ENCODE assay signal across 9 mouse cellular contexts in genomic region chr3:108257831-108258500, GRCm38 (mm10). TPM values are rescaled to one million over a fixed set of nuclear protein-coding genes. Genes with fewer than 3 reads are reported as not detected.
DNase-seq lines count a peak whose midpoint lies in the region; ATAC-seq and TF ChIP-seq lines count a peak whose summit lies in the region.
"Had no signal": no experiment of that assay in that cellular context is flagged by ENCODE, and none has a peak within 500 bp of the region (broad histone marks: within the 10 kb centered on the region; RNA-seq: fewer than 3 reads in every experiment).

No protein-coding gene starts in this region.

- WGBS in heart, embryonic 12.5 days, result 64% methylated on average over 3 of the region's 3 CpGs
- WGBS in forebrain, embryonic 16.5 days, result 83% methylated on average over 3 of the region's 3 CpGs
- WGBS in macrophage (ENCODE audit: missing documents), result 15% methylated on average over 3 of the region's 3 CpGs

- peaks cover 59% of the 10 kb centered on the region for H3K79me2 ChIP-seq in macrophage (ENCODE audit: inconsistent target)

- H3K4me3 ChIP-seq in heart, embryonic 12.5 days, result peak overlapping the region; percentile 90
- H3K4me3 ChIP-seq in E14TG2a.4 (replicated peaks; ENCODE audit: low read length) (peak overlapping the region; percentile 96), macrophage (ENCODE audit: inconsistent target) (peak overlapping the region; percentile 94)
- H3K4me3 ChIP-seq in forebrain, embryonic 16.5 days (replicated peaks; ENCODE audit: low read length), result peak overlapping the region; percentile 88

- H3K36me3 ChIP-seq in heart, embryonic 12.5 days, result peaks cover 10% of the 10 kb centered on the region
- H3K36me3 ChIP-seq in E14TG2a.4 (ENCODE audit: insufficient read depth, low read length) (peaks cover 23% of the 10 kb centered on the region), macrophage (ENCODE audit: inconsistent target) (peaks cover 16% of the 10 kb centered on the region; the same call in 1 of the 2 replicates)
- peaks cover 4% of the 10 kb centered on the region for H3K36me3 ChIP-seq in forebrain, embryonic 16.5 days (ENCODE audit: control insufficient read depth, insufficient read depth)

- H3K27ac ChIP-seq in heart, embryonic 12.5 days (ENCODE audit: poor library complexity, severe bottlenecking), result no peak overlapping the region
- no peak overlapping the region for H3K27ac ChIP-seq in forebrain, embryonic 16.5 days (ENCODE audit: low read length)
- peak overlapping the region; percentile 61 for H3K27ac ChIP-seq in macrophage

- intact Hi-C loops in heart, postnatal 10 days (cut with DNase I), result loop anchor here (2.0 to 5.0 kb wide), 2 partner anchors 47 to 91 kb away; partner anchors contain the start of gene Atxn7l2

- ATAC-seq in heart, embryonic 12.5 days (ENCODE audit: insufficient number of reproducible peaks, low FRiP score), result no peak
- ATAC-seq in forebrain, embryonic 16.5 days, result no peak

- peaks cover 15% of the 10 kb centered on the region for H3K4me1 ChIP-seq in heart, embryonic 12.5 days (replicated peaks)
- H3K4me1 ChIP-seq in E14TG2a.4 (replicated peaks; ENCODE audit: low read depth, low read length), result peaks cover 29% of the 10 kb centered on the region
- peaks cover 18% of the 10 kb centered on the region for H3K4me1 ChIP-seq in forebrain, embryonic 16.5 days (replicated peaks; ENCODE audit: control insufficient read depth, insufficient read depth, low read length)

- peak overlapping the region; percentile 79 for H3K4me2 ChIP-seq in heart, embryonic 12.5 days
- peak overlapping the region; percentile 63 for H3K4me2 ChIP-seq in forebrain, embryonic 16.5 days (ENCODE audit: low read length)

- H3K27me3 ChIP-seq in heart, embryonic 12.5 days (replicated peaks), result no peaks in the 10 kb centered on the region
- no peaks in the 10 kb centered on the region for H3K27me3 ChIP-seq in E14TG2a.4 (ENCODE audit: insufficient read depth, low read length)
- H3K27me3 ChIP-seq in forebrain, embryonic 16.5 days (replicated peaks; ENCODE audit: control insufficient read depth, insufficient read depth, low read length), result no peaks in the 10 kb centered on the region

- peak overlapping the region; percentile 92 for H3K9ac ChIP-seq in heart, embryonic 12.5 days
- peak overlapping the region; percentile 84 for H3K9ac ChIP-seq in forebrain, embryonic 16.5 days (replicated peaks; ENCODE audit: low read depth, low read length)

- no peaks in the 10 kb centered on the region for H3K9me3 ChIP-seq in heart, embryonic 12.5 days (replicated peaks)
- no peaks in the 10 kb centered on the region for H3K9me3 ChIP-seq in E14TG2a.4 (ENCODE audit: low read length)
- H3K9me3 ChIP-seq in forebrain, embryonic 16.5 days (ENCODE audit: control insufficient read depth, low read length), result no peaks in the 10 kb centered on the region

- no peak for DNase-seq in heart, postnatal 10 days
- DNase-seq in ovary, postnatal 10 days (ENCODE audit: low spot score), result no peak
- DNase-seq in urinary bladder, postnatal 10 days (ENCODE audit: low spot score), result no peak
- DNase-seq in kidney, adult 9 months, result no peak

- no peak for TF ChIP-seq CTCF in E14TG2a.4 (conservative IDR thresholded peaks at IDR 0.05; ENCODE audit: low read length)

RNA-seq across cellular contexts. Expression of gene Psma5, which starts 1.2 kb away (rescaled TPM):
- 193 and 194 TPM in 2 replicates for polyA plus RNA-seq in heart, embryonic 12.5 days (2016; fragmentation: Nextera tagmentation; extraction: Ambion mirVana)
- 10 to 100 TPM; 78.2 to 80.3 TPM for total RNA-seq in heart, postnatal 10 days (2021)
- polyA plus RNA-seq in forebrain, embryonic 16.5 days (2015; fragmentation: Nextera tagmentation; extraction: Ambion mirVana), result 265 and 266 TPM in 2 replicates
- total RNA-seq in macrophage (2018; cell fraction: chromatin; rRNA removed), result 10 to 100 TPM in 21 of 26 experiments, 1 to 10 TPM in 5; 3.3 to 39.8 (median 21.6) TPM
- total RNA-seq in macrophage (2018; cell fraction: cytosol; rRNA removed), result 100 to 1,000 TPM in 13 of 26 experiments, 10 to 100 TPM in 13; 67.4 to 197 (median 110) TPM
- 10 to 100 TPM; 13.8 to 96.6 (median 42.6) TPM for total RNA-seq in macrophage (2018; cell fraction: nucleus; rRNA removed)
- polyA plus RNA-seq in macrophage (2018), result 106 to 127 TPM (median 113 TPM) in 3 replicates

RNA-seq across cellular contexts. Expression of gene Sort1, which starts 25.9 kb away (rescaled TPM):
- polyA plus RNA-seq in heart, embryonic 12.5 days (2016; fragmentation: Nextera tagmentation; extraction: Ambion mirVana), result 31.9 and 32.4 TPM in 2 replicates
- 10 to 100 TPM; 24.3 to 26.9 TPM for total RNA-seq in heart, postnatal 10 days (2021)
- 19.5 and 22.6 TPM in 2 replicates for polyA plus RNA-seq in forebrain, embryonic 16.5 days (2015; fragmentation: Nextera tagmentation; extraction: Ambion mirVana)
- total RNA-seq in macrophage (2018; cell fraction: chromatin; rRNA removed), result 10 to 100 TPM in 9 of 26 experiments, 1 to 10 TPM in 13, under 1 TPM in 4; 0.55 to 26.7 (median 4.7) TPM
- 10 to 100 TPM in 13 of 26 experiments, 1 to 10 TPM in 13; 2.4 to 62.4 (median 17.2) TPM for total RNA-seq in macrophage (2018; cell fraction: cytosol; rRNA removed)
- 10 to 100 TPM in 13 of 26 experiments, 1 to 10 TPM in 13; 2.8 to 56.2 (median 9.7) TPM for total RNA-seq in macrophage (2018; cell fraction: nucleus; rRNA removed)
- 26.1 to 55.7 TPM (median 27.5 TPM) in 3 replicates for polyA plus RNA-seq in macrophage (2018)

RNA-seq across cellular contexts. Expression of gene Sypl2, which starts 31.5 kb away (rescaled TPM):
- 3.2 and 3.3 TPM in 2 replicates for polyA plus RNA-seq in heart, embryonic 12.5 days (2016; fragmentation: Nextera tagmentation; extraction: Ambion mirVana)
- total RNA-seq in heart, postnatal 10 days (2021), result under 1 TPM; 0.64 to 0.65 TPM
- 1.7 and 2.3 TPM in 2 replicates for polyA plus RNA-seq in forebrain, embryonic 16.5 days (2015; fragmentation: Nextera tagmentation; extraction: Ambion mirVana)
- total RNA-seq in macrophage (2018; cell fraction: chromatin; rRNA removed), result under 1 TPM in 3 of 26 experiments, not detected in 23; 0.13 to 0.24 (median 0.18) TPM
- under 1 TPM in 4 of 26 experiments, not detected in 22; under 0.01 to 0.10 (median 0.05) TPM for total RNA-seq in macrophage (2018; cell fraction: cytosol; rRNA removed)
- under 1 TPM in 2 of 26 experiments, not detected in 24; 0.14 to 0.16 TPM for total RNA-seq in macrophage (2018; cell fraction: nucleus; rRNA removed)
- 0.04 TPM in 1 of 3 replicates, not detected in the others for polyA plus RNA-seq in macrophage (2018)
- total RNA-seq: hematopoietic stem cell, adult 5-6 weeks had no signal

RNA-seq across cellular contexts. Expression of gene Atxn7l2, which starts 47.2 kb away (rescaled TPM):
- polyA plus RNA-seq in heart, embryonic 12.5 days (2016; fragmentation: Nextera tagmentation; extraction: Ambion mirVana), result 8.9 and 9.1 TPM in 2 replicates
- total RNA-seq in heart, postnatal 10 days (2021), result 1 to 10 TPM; 4.5 TPM
- 30.7 and 33.8 TPM in 2 replicates for polyA plus RNA-seq in forebrain, embryonic 16.5 days (2015; fragmentation: Nextera tagmentation; extraction: Ambion mirVana)
- 10 to 100 TPM in 10 of 26 experiments, 1 to 10 TPM in 16; 2.7 to 19.4 (median 9.2) TPM for total RNA-seq in macrophage (2018; cell fraction: chromatin; rRNA removed)
- 1 to 10 TPM in 24 of 26 experiments, under 1 TPM in 2; 0.86 to 3.7 (median 2.4) TPM for total RNA-seq in macrophage (2018; cell fraction: cytosol; rRNA removed)
- total RNA-seq in macrophage (2018; cell fraction: nucleus; rRNA removed), result 10 to 100 TPM in 2 of 26 experiments, 1 to 10 TPM in 24; 2.5 to 11.4 (median 6.3) TPM
- polyA plus RNA-seq in macrophage (2018), result 1.9 to 3.0 TPM (median 2.4 TPM) in 3 replicates

RNA-seq across cellular contexts. Expression of gene Cyb561d1, which starts 57.0 kb away (rescaled TPM):
- 3.4 and 3.7 TPM in 2 replicates for polyA plus RNA-seq in heart, embryonic 12.5 days (2016; fragmentation: Nextera tagmentation; extraction: Ambion mirVana)
- 1 to 10 TPM; 5.7 to 6.2 TPM for total RNA-seq in heart, postnatal 10 days (2021)
- 4.1 and 5.7 TPM in 2 replicates for polyA plus RNA-seq in forebrain, embryonic 16.5 days (2015; fragmentation: Nextera tagmentation; extraction: Ambion mirVana)
- 10 to 100 TPM in 22 of 26 experiments, 1 to 10 TPM in 4; 6.3 to 31.6 (median 18.3) TPM for total RNA-seq in macrophage (2018; cell fraction: chromatin; rRNA removed)
- 10 to 100 TPM in 11 of 26 experiments, 1 to 10 TPM in 15; 3.8 to 15.7 (median 9.1) TPM for total RNA-seq in macrophage (2018; cell fraction: cytosol; rRNA removed)
- total RNA-seq in macrophage (2018; cell fraction: nucleus; rRNA removed), result 10 to 100 TPM in 25 of 26 experiments, 1 to 10 TPM in 1; 9.1 to 38.3 (median 21.6) TPM
- polyA plus RNA-seq in macrophage (2018), result 7.2 to 11.4 TPM (median 8.4 TPM) in 3 replicates
